Mouse (Mus musculus) NIH3T3 (cell line): ENCODE data around the gene Nek6.

Experiments
- DNase-seq: peaks from one replicate; pipeline ENCODE4 v3.0.0-alpha.2; 2012; ENCODE audit warnings: low read depth

The Nek6 gene

DNA sequence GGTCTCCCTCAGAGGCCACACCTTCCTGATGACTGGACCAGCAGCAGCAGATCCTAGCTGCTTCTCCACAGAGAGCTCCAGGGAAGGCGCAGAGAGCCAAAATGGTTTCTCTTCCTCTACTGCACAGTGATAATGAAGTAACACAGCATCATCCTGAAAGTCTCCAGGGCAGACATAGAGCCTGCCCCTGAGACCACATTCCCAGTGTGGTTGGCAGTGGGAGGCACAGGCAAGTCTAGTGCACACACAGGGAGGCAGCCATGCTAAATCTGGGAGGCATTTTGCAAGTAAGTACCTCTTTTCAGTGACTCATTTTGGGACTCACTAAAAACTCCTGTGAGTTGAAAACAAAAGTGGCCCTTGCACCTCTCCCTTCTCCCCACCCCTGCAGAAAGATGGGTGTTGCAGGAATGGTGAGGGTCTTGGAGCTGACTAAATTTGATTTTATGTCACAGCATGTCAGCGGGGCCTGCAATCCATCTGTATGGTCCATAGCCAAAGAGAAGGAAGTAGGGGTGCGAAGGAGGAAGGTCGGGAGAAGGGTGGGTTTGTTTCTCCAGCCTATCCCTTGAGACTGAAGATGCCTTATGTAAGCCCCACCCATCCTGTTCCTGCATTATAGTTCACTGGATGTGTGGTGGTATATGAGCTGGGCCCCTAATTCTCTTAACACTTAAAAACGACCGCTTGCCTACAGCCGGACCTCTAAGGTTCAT lies 2.3 kb upstream of the Nek6 start:
- no peak for DNase-seq

DNA sequence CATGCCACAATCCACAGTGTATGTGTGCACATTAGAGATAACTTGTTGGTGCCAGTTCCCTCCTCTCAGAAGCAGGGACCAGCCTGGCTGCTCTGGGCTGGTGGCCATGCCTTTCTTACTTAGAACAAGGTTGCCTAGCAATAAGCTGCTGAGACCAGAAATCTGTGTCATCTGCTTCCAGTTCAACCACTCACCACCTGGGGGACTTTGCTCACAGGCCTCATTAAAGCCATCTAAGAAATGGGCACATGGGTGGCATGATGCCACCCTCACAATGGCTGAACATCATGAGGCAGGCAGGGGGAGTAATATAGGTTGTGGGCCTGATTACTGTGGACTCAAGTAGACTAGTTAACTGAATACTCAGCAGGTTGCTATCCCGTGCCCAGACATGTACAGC lies 1.3 kb upstream of the Nek6 start:
- peak; percentile 38 for DNase-seq

DNA sequence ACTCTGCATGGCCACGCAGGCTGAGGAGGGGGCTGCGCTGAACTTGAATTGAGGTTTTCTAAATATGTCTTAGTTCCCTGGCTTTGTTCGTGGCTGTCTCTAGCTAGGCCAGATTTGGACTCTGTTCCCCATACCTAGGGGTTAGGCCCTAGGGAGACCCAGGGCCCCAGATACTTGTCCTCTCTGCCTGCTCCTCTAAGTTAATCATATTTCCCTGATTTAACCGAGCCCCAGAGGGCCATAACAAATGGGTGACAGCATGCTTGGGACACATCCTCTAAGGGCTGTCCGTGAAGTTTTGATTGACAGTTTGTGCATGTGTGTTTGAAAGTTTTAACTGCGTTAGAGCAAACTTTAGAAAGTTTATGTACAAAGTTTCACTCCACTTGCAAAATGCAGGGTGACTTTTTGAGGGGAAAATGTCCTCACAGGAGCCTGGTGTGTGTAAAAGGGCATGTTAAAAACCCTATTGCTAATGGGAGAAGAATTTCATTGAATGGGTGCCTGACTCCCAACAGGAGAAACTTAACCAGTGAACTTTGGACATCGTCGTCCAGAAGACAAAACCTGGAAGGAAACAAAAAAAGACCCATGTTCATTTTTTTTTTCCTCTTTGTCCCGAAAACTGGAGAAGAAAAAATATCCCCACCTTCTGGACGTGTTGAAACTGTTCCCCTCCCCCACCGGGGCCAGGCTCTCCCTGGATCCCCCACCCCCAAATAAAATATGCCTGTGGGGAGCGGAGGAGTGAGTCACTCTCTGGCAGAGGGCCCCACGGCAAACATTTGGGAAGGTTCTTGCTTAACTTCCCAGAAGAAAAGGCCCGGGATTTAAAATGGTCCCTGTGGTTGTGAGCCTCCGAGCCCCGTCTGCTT lies 1.1 kb downstream of the Nek6 start:
- peak; percentile 96 for DNase-seq

DNA sequence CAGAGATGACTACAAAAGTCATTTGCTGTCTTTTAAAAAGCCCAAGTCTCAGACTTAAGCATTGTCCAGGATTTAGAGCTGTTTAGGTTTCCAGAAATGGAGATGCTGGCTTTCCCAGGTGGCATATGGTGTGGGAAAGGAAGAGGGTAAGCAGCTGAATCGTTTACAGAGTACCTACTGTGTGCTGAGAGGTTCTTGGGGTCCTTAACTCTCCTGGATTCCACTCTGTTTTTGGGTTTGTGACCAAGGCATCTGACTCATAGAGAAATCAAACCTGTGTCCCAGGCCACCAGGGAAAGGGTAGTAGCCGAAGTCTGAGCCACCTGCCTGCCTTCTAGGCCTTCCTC lies 1.7 kb downstream of the Nek6 start:
- DNase-seq = no peak

DNA sequence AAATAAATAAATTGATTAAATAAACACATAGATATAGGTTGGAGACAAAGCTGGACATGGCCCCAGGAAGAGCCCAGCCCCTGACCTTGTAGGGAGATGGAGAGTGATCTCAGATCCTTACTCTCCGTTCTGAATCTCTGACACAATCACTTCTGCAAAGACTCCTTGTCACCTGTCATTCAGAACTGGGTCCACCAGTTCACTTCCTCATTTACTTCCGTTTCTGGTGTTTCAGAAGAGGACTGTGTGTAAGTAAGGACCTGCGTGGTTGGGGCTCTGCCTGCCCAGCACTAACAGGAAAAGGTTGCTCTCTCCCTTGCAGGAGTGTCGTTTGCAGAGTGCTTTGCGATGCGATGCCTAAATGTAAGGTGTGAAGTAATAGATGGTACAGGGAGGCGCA lies 3.0 kb downstream of the Nek6 start:
- no peak for DNase-seq

DNA sequence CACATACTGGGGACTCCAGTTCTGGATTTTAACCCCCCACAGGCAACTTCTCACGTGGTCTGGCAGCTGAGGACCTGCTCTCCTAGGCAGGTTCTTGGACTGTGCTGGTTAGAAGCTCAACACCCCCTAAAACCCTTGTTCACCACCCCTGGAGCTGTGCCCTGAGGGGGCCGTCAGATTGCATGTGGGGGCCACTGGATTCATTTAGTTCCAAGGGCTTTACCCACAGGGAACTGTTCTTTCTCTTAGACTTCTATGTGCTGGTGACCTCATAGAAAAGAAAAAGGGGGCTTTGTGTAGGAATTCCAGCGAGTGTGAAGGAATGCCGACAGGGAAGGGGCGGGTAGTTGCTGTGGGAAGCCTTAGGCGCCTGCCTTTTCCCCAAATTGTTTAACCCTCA lies 4.0 kb downstream of the Nek6 start:
- DNase-seq = no peak

DNA sequence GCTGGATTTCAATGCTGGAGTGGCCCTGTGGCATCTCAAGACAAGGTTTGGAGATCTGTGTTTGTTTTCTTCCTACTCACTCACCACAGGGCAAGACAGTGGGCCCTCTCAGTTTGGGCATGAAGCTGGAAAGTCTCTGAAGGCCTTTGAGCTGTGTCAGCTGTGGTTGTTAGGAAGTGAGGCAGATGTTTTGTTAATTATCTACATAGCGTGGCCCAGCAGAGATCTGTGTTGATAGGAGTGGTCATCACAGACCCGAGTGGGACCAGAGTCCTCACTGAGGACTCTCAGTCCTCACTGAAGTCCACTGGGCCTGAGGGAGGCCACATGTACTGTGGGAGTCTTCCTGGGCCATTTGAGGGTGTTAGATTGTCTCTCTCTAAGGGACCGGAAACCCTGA lies 5.0 kb downstream of the Nek6 start:
- no peak for DNase-seq

DNA sequence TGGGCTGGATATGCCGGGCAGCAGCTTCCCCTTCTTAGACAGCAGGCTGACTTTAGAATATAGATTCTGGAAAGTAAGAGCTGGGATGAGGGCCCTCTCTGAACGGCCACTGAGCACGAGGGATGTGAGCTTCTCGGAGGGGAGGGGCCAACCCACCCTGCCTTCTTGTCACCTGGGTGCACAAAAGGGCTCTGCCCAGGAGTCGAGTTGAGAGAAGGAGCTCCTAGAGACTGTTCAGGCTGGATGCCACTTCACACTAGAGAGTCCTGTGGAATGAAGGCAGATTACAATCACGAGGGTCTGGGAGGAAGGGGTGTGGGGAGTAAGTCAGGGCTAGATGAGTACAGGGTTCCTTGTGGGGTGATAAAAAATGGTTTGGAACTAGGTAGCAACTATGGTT lies 5.6 kb downstream of the Nek6 start:
- no peak for DNase-seq

DNA sequence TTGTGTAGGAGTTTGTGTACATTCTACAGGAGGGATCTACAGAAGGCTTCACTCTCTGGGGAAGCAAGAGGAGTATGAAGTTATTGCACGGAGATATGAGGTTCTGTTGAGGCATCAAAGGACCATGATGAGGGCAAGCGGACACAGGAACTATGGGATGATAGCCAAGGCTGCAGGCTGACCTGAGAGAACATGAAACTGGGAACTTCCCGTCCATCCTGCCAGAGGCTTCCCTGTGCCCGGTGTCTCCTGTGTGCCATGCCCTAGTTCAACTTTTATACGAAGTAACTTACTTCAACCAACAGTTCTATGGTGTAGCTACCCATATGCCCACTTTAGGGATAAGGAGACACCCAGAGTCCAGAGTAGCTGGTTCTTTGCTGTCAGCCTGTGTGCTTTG lies 7.3 kb downstream of the Nek6 start:
- no peak for DNase-seq

DNA sequence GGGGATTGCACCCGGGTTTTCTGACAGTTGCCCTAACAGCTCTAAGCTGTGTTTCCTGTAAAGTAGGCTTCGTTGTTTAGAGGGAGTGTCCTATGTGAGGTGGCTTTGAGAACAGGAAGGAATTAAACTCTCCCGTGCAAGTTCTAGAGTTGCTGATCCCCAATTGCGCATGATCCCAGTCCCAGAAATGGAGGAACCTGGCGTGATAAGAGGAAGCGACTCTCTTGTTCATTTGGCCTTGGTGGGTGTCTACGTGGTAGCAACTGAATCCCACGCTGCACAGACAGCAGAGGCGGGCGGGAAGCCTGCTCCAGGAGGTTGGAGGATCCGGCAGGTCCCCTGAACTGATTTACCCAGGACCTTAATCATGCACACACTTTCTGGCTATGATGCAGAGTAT lies 8.5 kb downstream of the Nek6 start:
- no peak for DNase-seq

DNA sequence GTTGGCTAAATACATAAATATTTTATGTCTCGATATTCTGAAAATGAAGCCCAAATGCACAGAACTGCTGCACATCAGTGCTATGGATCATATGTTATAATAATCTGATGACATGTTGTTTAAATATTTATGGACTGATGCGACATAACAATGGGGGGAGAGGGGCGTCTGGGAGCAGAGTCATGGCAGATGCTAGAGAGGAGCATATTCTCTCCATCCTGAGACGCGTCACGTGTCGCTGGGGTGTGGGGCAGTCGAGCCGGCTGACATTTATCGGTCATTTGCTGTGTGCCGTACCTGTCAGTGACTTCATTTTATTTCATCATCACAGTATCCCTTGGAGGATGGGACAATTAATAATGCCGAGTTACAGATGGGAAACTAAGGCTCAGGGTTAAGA lies 10.2 kb downstream of the Nek6 start:
- no peak for DNase-seq

DNA sequence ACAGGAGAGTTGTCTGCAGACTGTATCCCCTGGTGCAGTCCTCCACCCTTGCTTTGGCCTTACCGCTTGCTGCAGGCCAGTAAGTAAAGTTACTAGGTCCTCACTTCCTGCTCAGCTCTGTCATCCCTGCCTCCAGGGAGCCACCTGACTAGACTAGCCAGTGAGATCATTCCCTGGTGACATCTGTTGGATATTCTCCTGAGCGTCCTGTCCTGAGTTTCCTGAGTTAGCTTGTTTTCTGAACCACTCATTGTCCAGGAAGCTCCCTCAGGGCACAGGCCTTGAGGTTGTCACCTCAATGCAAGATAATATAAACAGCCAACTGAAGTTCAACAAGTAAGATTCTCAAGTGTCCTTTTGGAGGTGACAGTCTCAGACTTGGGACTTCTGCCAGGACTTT lies 10.9 kb downstream of the Nek6 start:
- no peak for DNase-seq

DNA sequence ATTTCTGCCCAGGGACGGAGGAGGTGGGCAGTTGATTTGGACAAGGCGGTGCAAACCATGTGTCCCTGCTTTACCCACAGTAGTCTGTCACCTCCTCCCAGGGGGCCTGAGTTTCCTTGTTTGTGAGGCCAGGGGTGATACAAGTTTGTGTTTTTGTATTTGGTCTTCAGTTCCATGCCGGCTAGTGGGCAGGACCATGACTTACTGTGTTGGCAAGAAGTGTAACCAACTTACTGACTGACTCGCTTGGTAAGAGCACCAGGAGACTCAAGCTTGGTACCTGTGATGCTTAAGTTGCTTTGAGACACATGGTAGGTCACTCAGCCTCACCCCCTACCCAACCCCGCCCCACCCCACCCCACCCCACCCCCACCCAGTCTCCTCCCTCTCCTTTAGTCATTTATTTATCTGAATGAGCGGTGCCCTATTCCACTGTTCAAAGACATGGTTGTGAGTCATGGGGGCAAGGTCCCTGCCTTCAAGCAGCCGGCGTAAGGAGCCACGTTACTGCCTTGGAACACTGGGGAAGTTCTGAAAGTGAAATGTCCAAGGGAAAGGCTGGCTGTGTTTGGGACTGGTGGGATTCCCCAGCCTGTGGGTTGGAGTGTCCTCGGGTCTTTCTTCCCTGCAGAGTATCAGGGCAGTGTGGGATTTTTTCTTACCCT lies 12.5 kb downstream of the Nek6 start:
- DNase-seq = peak; percentile 77

DNA sequence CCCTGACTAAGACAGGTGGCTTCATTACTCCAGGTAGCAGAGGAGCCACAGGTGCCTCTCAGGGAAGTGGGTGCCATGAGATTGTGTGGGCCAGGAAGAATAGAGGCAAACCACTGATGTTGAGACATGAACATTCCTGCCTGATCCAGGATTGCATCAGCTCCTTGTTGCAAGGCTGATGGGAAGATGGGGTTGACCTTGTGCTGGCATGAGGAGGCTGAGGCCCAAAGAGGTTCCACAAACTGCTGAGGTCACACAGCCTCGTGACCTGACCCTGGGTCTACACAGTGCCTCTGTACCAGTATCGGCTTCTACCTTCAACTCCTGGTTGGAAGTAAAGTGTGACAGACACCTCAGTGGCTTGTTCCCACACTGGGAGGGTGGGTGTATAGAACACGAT lies 13.6 kb downstream of the Nek6 start:
- DNase-seq = no peak

DNA sequence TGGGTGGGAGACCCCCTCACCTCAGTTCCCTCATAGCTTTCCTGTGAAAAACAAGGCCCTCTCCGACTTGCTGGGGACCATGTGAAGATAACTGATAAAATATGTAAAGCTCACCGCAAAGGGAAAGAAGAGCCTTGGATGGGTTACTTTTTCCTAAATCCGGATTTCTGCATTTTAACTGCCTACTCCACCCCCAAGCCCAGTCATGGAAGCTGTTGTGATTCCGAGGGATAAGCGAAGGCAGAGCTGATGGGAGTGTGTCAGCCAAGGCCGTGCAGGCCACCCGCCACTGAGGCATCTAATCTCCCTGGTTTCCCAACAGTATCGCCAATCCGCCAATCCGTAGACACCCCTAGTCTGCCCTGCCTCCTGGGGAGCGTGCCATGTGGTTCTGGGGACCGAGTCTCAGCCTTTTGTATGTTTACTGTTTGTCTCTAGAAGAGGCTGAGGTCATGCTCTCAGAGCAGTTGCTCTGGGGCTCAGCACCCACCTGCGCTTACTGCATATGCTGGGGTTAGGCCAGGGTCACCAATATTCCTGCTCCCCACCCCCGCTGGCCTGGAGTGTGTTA lies 18.2 kb downstream of the Nek6 start:
- DNase-seq = no peak

DNA sequence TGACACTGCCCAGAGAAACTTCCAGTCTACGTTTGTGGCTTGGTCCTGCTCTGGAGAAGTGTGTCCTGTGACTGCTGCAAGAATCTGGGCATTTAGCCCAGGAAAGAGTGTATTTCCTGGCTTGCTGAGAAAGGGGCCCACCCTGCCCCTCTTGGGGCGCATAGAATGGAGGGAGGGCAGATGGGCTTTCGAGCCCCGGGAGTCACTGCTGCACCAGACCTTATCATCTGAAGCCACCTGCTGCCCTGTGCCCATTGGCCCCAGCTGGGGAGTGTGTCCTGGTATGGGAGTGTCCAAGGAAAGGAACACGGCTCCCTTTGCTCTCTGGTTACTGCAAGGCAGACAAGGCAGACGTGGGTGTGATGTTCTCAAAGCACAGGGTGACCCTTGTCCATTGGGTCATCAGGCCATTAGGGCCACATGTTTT lies 19.5 kb downstream of the Nek6 start:
- DNase-seq = peak; percentile 68

DNA sequence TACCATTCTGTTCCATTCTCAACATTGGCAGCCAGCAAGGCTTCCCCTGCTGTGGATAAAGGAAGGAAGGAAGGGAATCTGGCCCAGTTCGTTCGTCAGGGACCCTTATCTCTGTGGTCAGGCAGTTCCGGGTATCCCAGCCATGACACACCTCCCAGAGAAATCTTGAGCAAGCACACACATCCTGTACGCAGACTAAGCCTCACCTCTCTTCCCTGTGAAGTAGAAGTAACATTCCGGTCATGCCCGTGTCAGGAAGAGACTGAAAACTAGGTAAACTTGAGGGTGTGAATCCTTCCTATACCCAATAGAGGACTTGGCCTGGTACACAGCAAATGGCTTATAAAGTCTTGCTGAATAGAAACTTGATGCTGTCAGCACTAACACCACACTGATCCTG lies 21.9 kb downstream of the Nek6 start:
- DNase-seq = peak; percentile 53

DNA sequence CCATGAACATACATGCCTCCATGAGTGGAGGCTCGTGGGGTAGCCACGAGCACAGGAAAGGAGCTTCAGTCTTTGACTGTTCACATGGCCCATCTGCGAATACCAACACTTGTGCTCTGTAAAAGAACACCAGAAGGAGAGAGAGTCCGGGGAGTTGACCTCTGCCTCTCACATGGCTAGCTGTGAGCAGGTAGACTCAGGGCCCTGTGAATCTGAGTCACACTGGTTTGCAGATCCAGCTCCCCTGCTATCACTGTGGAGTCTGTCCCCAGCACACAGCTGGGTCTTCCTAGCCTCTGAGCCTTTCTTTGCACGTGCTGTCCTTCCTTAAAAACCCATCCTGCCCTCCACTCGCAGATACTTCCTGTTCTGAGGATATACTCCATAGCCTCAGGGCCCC lies 22.3 kb downstream of the Nek6 start:
- DNase-seq = no peak

DNA sequence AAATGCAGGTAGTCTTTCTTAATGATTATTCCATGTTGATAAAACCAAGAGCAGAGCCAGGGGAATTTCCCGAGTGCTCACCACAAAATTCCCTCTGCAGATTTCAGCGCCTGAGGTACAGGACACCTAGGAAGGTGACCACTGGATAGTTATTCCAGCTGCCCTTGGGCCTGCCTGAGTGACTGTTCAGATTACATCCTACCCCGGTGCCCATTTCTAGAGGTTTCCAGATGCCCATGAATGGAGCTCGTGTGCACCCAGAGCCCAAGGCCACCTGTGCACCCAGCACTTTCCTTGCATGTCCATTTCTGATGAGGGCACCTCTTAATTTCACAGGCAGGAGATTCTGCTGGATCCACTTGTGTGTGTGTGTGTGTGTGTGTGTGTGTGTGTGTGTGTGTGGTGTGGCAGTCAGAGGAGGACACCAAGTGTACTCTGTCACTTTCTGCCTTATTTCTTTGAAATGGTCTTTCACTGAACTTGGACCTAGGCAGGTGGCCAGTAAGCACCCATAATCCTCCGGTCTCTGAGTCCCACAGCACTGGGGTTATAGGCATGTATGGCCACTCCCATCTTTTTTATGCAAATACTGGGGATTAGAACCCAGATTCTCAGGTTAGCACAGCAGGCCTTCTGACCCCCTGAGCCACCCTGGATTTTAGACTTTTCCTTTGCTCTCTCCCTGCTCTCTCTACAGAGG lies 22.9 kb downstream of the Nek6 start:
- DNase-seq = no peak

DNA sequence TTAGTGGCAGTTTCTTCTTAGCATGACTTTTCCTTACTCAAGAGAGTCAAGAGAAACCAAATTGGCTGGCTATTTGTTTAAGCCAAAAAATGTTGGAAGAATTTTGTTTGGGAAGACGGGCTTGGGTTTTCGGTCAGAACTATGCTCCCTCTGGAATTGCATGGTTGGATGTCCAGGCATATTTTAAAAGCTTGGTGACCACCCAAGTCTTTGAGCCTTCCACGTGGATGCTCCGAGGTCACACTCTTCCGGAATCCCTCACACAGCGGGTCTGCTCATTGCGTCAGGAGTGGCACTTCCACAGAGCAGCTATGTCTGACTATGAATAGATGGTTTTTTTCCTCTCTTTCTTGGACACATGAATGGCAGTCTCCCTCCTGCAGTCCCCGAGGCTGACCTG lies 23.6 kb downstream of the Nek6 start:
- DNase-seq = no peak

DNA sequence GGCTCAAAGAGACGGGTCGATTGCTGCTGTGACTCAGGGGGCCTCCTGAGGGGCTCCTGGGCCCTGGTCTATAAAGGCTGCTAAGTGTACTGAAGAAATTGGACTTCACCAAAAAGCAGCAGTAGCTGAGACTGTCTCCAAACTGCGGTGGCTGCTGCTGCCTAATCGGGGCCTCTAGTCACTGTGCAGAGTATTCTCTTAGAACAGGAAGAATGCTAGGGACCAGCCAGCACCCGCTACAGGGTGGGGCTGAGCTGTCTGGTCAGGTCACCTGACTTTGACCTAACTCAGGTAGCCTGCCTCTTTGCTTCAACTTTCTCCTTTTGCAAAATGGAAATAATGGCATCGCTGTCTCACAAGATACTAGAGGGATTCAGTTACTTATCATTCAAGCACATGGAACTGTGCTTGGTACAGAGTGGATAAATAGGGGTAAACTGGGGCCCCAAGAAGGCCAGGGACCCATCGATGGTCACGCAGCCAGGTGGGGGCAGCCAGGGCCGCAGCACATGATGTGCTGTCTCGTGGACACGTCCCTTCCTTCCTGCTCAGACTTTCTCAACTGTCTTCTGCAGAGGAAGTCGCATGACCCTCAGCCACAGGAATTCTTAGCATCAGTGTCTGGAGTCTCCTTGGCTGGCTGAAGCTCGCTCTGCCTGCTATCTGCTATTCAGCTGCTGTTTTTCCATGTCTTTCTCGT lies 24.2 kb downstream of the Nek6 start:
- no peak for DNase-seq

DNA sequence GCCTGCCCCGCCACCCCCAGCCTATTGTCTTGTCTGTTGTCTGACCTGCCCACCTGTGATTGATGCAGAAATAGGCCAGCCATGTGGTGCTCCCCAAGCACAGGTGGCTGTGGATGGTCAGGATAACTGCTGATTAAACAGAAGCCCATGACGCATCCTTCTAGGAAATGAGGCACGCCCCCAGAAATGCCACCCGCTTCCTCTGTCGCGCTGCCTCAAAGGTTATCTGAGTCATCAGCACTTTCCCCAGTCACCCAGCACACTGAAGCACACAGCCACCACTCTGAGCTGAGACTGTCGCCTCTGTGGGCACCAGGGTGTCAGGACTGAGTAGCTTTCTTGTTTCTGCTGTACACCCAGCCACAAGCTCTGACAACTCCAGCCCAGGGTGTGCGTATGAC lies 24.9 kb downstream of the Nek6 start:
- no peak for DNase-seq
